Mouse (Mus musculus): ENCODE data around the gene Smg1.

Gene Smg1

GRCm38 (mm10) chr7:118104458-118105052 is 138.9 kb downstream of the Smg1 start:
- DNase-seq (ENCODE audit: low spot score in 2 of 2) = no peak

- no peak for DNase-seq (ENCODE audit: low spot score in 2 of 2)
These were observed 139.7 kb downstream of the Smg1 start for GRCm38 (mm10) chr7:118103462-118104379.

- DNase-seq (ENCODE audit: low spot score in 2 of 2) = no peak
These were observed 140.6 kb downstream of the Smg1 start for GRCm38 (mm10) chr7:118102678-118103461.

GRCm38 (mm10) chr7:118102231-118102630 is 141.2 kb downstream of the Smg1 start:
- peak in 1 of 2 experiments; percentile 31 for DNase-seq (ENCODE audit: low spot score in 2 of 2)

- no peak for DNase-seq (ENCODE audit: low spot score in 2 of 2)
These were observed 145.9 kb downstream of the Smg1 start for GRCm38 (mm10) chr7:118097615-118098014.
